Mouse (Mus musculus): ENCODE data around the gene Rab11b. TPM values are rescaled to one million over a fixed set of nuclear protein-coding genes. Genes with fewer than 3 reads are reported as not detected.

Rab11b gene
- 80.4 and 88.9 TPM in 2 replicates for polyA plus RNA-seq (2015; fragmentation: Nextera tagmentation; extraction: Ambion mirVana)

DNA sequence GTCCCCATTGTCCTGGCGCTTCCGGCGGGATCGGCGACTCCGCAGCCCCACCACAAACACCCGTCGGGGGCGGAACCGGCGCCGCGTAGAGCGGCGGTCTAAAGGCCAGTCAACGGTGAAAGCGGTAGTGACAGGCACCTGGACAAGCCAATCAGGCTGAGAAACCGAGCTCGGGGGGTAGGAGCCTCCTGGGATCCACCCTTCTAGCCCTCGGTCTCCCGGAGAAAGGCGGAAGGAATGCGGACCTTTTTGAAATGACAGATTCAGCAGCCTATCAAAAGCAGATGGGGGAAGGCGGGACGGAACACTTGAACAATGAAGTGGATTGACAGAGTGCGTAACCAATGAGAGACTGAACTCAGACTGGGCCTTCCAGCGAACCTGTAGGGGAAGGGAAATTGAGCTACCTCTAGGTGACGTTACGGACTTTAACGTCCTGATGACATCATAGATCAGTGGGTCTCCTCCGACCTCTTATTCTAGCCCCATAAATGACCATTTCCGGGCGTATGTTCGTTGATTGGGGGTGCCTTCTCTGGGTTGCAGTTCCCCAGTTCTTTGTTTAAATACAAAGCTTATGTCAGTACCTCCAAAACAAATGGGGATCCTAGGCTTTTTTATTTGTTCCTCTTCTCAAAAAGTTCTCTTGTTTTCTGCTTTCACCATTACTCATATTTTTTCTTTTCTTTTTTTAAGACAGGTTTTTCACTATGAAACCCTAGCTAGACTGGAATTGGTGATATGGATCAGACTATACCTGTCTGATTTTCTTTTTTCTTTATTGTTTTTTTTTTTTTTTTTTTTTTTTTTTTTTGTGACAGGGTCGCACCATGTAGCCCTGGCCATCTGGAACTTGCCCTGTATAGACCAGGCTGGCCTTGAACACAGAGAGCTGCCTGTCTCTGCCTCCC lies at the start of gene Rab11b:
Gene Rab11b, minus strand, starts transcription at position 276 of the 911 bp plus-strand sequence.
- peaks cover 43% of the 10 kb centered on the region for H3K4me1 ChIP-seq (ENCODE audit: insufficient read depth)
- H3K36me3 ChIP-seq (replicated peaks; ENCODE audit: insufficient read depth, low read length) = 0 out of 2 replicates have a peak, but pooled peaks cover 2% of the 10 kb centered on the region
- peak within 1 kb of the TSS; percentile 78 for H3K4me2 ChIP-seq (ENCODE audit: low read depth, low read length)
- ATAC-seq (peak; percentile 98), DNase-seq (peak; percentile 98)
- H3K9me3 ChIP-seq (ENCODE audit: low read length) = no peaks in the 10 kb centered on the region
- peak within 1 kb of the TSS; percentile 99 for H3K9ac ChIP-seq (replicated peaks)
- H3K27me3 ChIP-seq (ENCODE audit: insufficient read depth, low read length) = no peaks in the 10 kb centered on the region
- peak within 1 kb of the TSS; percentile 100 for H3K27ac ChIP-seq (ENCODE audit: low read depth)
- H3K4me3 ChIP-seq (ENCODE audit: low read depth, low read length) = peak within 1 kb of the TSS; percentile 87
- WGBS (ENCODE audit: insufficient replicate concordance) = 2% methylated on average over 35 of the region's 35 CpGs
- no peak for TF ChIP-seq EP300 (IDR thresholded peaks at IDR 0.05; ENCODE audit: low read depth)
- TF ChIP-seq CTCF (IDR thresholded peaks at IDR 0.05; ENCODE audit: low read depth) = peak; percentile 42

DNA sequence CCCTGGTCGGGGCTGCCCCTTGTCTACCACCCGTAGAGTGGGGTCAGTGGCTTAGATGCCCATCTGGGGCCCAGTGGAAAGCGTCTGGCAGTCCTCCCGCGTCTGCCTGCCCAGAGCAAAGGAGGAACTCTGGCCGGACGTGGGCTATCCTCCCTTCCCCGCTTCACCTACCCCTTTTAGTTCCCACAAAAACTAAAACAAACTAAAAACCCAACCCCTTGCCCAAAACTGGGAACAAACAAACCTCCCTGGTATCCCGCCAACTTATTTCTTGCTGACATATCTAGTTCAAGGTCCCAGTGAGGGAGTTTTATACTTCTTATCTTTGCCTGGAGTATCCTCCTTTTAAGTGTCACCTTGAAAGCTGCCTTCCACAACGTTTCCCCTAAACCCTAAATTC lies 47.9 kb upstream of the Rab11b start:
- Histone ChIP-seq H3K9ac (replicated peaks) (0 out of 2 replicates have a peak overlapping the region, but pooled peaks have one; percentile 16), H3K4me2 (ENCODE audit: low read depth, low read length) (no peak overlapping the region), H3K9me3 (ENCODE audit: low read length) (no peaks in the 10 kb centered on the region), H3K27me3 (ENCODE audit: insufficient read depth, low read length) (peaks cover 6% of the 10 kb centered on the region; the same call in 1 of the 2 replicates), H3K4me3 (ENCODE audit: low read depth, low read length) (no peak overlapping the region), H3K4me1 (ENCODE audit: insufficient read depth) (peaks cover 8% of the 10 kb centered on the region), H3K36me3 (replicated peaks; ENCODE audit: insufficient read depth, low read length) (no peaks in the 10 kb centered on the region), H3K27ac (ENCODE audit: low read depth) (no peak overlapping the region)
- DNase-seq (no peak), ATAC-seq (no peak)
- TF ChIP-seq CTCF (IDR thresholded peaks at IDR 0.05; ENCODE audit: low read depth) (no peak), EP300 (IDR thresholded peaks at IDR 0.05; ENCODE audit: low read depth) (no peak)
- WGBS (ENCODE audit: insufficient replicate concordance) = 18% methylated on average over 10 of the region's 10 CpGs

DNA sequence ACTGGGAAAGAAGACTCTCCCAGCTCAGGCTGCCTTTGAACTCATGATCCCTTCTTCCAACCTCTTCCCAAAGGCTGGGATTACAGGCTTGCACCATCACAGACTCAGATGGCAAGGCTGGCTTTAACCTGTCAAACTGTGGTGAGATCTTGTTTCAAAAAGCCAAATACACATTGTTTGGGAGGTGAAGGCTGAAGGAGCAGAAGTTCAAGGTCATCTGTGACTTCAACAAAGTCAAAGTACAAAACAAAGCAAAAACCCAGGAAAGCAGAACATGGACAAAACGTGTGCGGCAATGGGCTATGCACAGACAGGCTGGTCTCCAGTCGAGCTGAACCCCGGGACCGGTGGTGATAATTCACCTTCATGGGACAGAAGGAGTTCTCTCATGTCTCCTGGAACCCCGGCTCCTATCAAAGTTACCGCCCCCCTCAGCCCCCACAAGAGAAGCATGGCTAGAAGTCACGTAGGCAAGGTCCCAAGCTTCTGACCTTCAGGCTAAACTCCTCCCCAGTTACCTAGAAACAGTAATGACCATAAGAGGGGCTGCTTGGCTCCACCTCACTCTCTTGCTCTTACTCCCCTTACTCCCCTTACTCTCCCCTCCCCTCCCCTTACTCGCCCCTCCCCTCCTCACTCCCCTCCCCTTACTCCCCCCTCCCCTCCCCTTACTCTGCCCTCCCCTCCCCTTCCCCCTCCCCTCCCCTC lies 47.0 kb upstream of the Rab11b start:
- Histone ChIP-seq H3K27ac (ENCODE audit: low read depth) (peak overlapping the region; percentile 44), H3K9me3 (ENCODE audit: low read length) (no peaks in the 10 kb centered on the region), H3K9ac (replicated peaks) (no peak overlapping the region), H3K27me3 (ENCODE audit: insufficient read depth, low read length) (peaks cover 6% of the 10 kb centered on the region; the same call in 1 of the 2 replicates), H3K4me2 (ENCODE audit: low read depth, low read length) (no peak overlapping the region), H3K36me3 (replicated peaks; ENCODE audit: insufficient read depth, low read length) (no peaks in the 10 kb centered on the region), H3K4me3 (ENCODE audit: low read depth, low read length) (no peak overlapping the region), H3K4me1 (ENCODE audit: insufficient read depth) (peaks cover 8% of the 10 kb centered on the region)
- DNase-seq (no peak), ATAC-seq (peak; percentile 16; the same call in 1 of the 2 replicates)
- TF ChIP-seq CTCF (IDR thresholded peaks at IDR 0.05; ENCODE audit: low read depth) = no peak
- WGBS (ENCODE audit: insufficient replicate concordance) = 53% methylated on average over 8 of the region's 9 CpGs

DNA sequence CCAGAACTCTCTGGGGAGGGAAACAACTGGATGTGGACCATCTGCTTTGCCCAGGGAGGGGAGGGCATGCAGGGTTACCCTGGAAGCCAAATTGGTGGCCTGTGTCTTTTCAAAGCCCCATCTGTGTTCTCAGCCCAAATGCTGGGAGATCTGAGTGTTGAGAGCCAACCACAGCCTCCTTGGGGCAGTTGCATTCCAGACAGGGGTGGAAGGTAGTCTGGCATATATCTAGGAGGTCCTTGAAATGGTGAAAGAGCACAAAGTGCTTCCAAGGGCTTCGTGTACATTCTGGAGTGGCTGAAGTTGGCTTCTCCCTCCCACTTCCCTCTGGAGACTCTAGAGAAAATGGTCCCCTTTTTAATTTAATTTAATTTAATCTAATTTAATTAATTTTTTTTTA lies 44.4 kb upstream of the Rab11b start:
- WGBS (ENCODE audit: insufficient replicate concordance) = 38% methylated on average over 1 of the region's 1 CpGs

DNA sequence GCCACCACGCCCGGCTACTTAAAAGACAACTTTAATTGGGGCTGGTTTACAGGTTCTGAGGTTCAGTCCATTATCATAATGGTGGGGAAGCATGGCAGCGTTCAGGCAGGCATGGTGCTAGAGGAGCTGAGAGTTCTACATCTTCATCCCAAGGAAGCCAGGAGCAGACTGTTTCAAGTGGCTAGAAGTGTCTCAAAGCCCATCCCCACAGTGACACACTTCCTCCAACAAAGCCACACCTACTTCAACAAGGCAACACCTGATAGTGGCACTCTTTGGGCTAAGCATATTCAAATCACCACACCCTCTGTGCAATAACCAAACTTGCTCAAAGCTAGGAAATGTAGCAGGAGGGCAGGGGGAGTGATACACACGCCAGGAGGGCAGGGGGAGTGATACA lies 43.9 kb upstream of the Rab11b start:
- Histone ChIP-seq H3K27me3 (ENCODE audit: insufficient read depth, low read length) (no peaks in the 10 kb centered on the region), H3K4me3 (ENCODE audit: low read depth, low read length) (no peak overlapping the region), H3K4me1 (ENCODE audit: insufficient read depth) (no peaks in the 10 kb centered on the region; the same call in 1 of the 2 replicates), H3K36me3 (replicated peaks; ENCODE audit: insufficient read depth, low read length) (no peaks in the 10 kb centered on the region), H3K4me2 (ENCODE audit: low read depth, low read length) (no peak overlapping the region), H3K27ac (ENCODE audit: low read depth) (no peak overlapping the region), H3K9me3 (ENCODE audit: low read length) (no peaks in the 10 kb centered on the region), H3K9ac (replicated peaks) (no peak overlapping the region)
- no peak for ATAC-seq
- 61% methylated on average over 4 of the region's 4 CpGs for WGBS (ENCODE audit: insufficient replicate concordance)
- TF ChIP-seq EP300 (IDR thresholded peaks at IDR 0.05; ENCODE audit: low read depth) (no peak), CTCF (IDR thresholded peaks at IDR 0.05; ENCODE audit: low read depth) (no peak)
- no peak for DNase-seq

More for the DNA sequence above, 44.4 kb upstream of the Rab11b start:
- DNase-seq (no peak), ATAC-seq (no peak)
- H3K27me3 ChIP-seq (ENCODE audit: insufficient read depth, low read length) = no peaks in the 10 kb centered on the region
- no peaks in the 10 kb centered on the region for H3K36me3 ChIP-seq (replicated peaks; ENCODE audit: insufficient read depth, low read length)
- H3K4me3 ChIP-seq (ENCODE audit: low read depth, low read length) = no peak overlapping the region
- TF ChIP-seq EP300 (IDR thresholded peaks at IDR 0.05; ENCODE audit: low read depth) (no peak), CTCF (IDR thresholded peaks at IDR 0.05; ENCODE audit: low read depth) (no peak)
- no peak overlapping the region for H3K9ac ChIP-seq (replicated peaks)
- no peak overlapping the region for H3K27ac ChIP-seq (ENCODE audit: low read depth)
- no peak overlapping the region for H3K4me2 ChIP-seq (ENCODE audit: low read depth, low read length)
- H3K9me3 ChIP-seq (ENCODE audit: low read length) = no peaks in the 10 kb centered on the region
- H3K4me1 ChIP-seq (ENCODE audit: insufficient read depth) = no peaks in the 10 kb centered on the region; the same call in 1 of the 2 replicates

DNA sequence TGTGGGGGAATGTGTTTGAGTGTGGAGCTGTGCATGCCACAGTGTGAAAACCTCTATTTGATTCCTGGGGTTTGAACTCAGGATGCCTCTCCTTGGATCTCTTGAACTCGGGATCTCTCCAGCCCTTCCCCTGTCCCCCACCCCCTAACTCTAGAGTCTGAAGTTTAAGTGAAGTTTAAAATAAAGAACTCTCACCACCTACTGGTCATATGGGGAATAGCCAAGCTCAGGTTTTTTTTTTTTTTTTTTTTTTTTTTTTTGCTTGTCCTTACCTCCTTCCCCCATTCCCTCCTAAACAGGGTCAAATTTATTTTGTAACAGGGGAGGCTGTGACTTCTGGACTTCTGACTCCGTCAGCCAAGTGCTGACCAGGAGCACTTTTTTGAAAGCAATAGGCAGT lies 41.9 kb upstream of the Rab11b start:
- no peak overlapping the region for H3K4me3 ChIP-seq (ENCODE audit: low read depth, low read length)
- no peaks in the 10 kb centered on the region; the same call in 1 of the 2 replicates for H3K4me1 ChIP-seq (ENCODE audit: insufficient read depth)
- 3% methylated on average over 2 of the region's 2 CpGs for WGBS (ENCODE audit: insufficient replicate concordance)
- ATAC-seq (peak; percentile 85), DNase-seq (no peak)
- H3K27me3 ChIP-seq (ENCODE audit: insufficient read depth, low read length) = no peaks in the 10 kb centered on the region
- H3K9ac ChIP-seq (replicated peaks) = no peak overlapping the region
- H3K36me3 ChIP-seq (replicated peaks; ENCODE audit: insufficient read depth, low read length) = no peaks in the 10 kb centered on the region
- TF ChIP-seq EP300 (IDR thresholded peaks at IDR 0.05; ENCODE audit: low read depth) = no peak; the same call in 1 of the 2 replicates
- peak; percentile 64 for TF ChIP-seq CTCF (IDR thresholded peaks at IDR 0.05; ENCODE audit: low read depth)
- H3K27ac ChIP-seq (ENCODE audit: low read depth) = no peak overlapping the region
- H3K9me3 ChIP-seq (ENCODE audit: low read length) = no peaks in the 10 kb centered on the region
- H3K4me2 ChIP-seq (ENCODE audit: low read depth, low read length) = no peak overlapping the region

All from liver, postnatal 0 days (tissue).